Mouse (Mus musculus) left cerebral cortex, postnatal 25 days (tissue): ENCODE measurements around the gene Cdh23. TPM values are rescaled to one million over a fixed set of nuclear protein-coding genes. Genes with fewer than 3 reads are reported as not detected.
A peak's percentile ranks its signal among the peaks of the same experiment; 100 is the strongest.
"Not testable (repeated sequence)": the region's sequence is repeated elsewhere in the genome, so short reads cannot be mapped to it uniquely, and the experiment has no call there.

ENCODE experiments used
- DNase-seq, 2 experiments: peaks; one replicate each; pipeline ENCODE4 v3.0.0; 2022; ENCODE audit warnings: low spot score in 2 of 2, mixed read lengths in 1 of 2
- intact Hi-C: fragments of 180-260 bp; cut with DNase I; formaldehyde crosslinking; loops from one replicate; pipeline ENCODE4 v1.15.1; 2025
- total RNA-seq, 2 experiments: library from RNA; stranded (reverse); gene quantifications; 2 replicates each; pipeline ENCODE4 v1.2.3; 2021

Cdh23 gene
- total RNA-seq = 1 to 10 TPM; 1.7 to 2.5 TPM

GRCm38 (mm10) chr10:60696390-60696789 is at the start of gene Cdh23:
TSS of gene Cdh23 (minus strand) at chr10:60696490.
- DNase-seq = no peak
- intact Hi-C loops = loop anchor here (2.0 to 5.0 kb wide), 2 partner anchors 61 to 278 kb away; no protein-coding TSS in a partner anchor

GRCm38 (mm10) chr10:60744543-60745290 is 48.4 kb upstream of the Cdh23 start:
- DNase-seq = no peak
- intact Hi-C loops = no loop called here

- intact Hi-C loops = no loop called here
- no peak for DNase-seq
Measured at GRCm38 (mm10) chr10:60743681-60744080, 47.4 kb upstream of the Cdh23 start.

- intact Hi-C loops = no loop called here
- DNase-seq = no peak
Measured at GRCm38 (mm10) chr10:60742942-60743341, 46.7 kb upstream of the Cdh23 start.

- intact Hi-C loops, DNase-seq: not testable (repeated sequence)
Measured at GRCm38 (mm10) chr10:60742296-60742695, 46.0 kb upstream of the Cdh23 start.

- DNase-seq = no peak
- intact Hi-C loops = no loop called here
Measured at GRCm38 (mm10) chr10:60741435-60741834, 45.1 kb upstream of the Cdh23 start.

GRCm38 (mm10) chr10:60739619-60740363 is 43.5 kb upstream of the Cdh23 start:
- peak in 1 of 2 experiments; percentile 33 for DNase-seq
- intact Hi-C loops = no loop called here

- DNase-seq = no peak
- intact Hi-C loops = no loop called here
Measured at GRCm38 (mm10) chr10:60737886-60738640, 41.8 kb upstream of the Cdh23 start.

- intact Hi-C loops = no loop called here
- DNase-seq = no peak
Measured at GRCm38 (mm10) chr10:60737169-60737728, 41.0 kb upstream of the Cdh23 start.

- no peak for DNase-seq
- intact Hi-C loops = no loop called here
Measured at GRCm38 (mm10) chr10:60735737-60736136, 39.4 kb upstream of the Cdh23 start.

GRCm38 (mm10) chr10:60733471-60733870 is 37.2 kb upstream of the Cdh23 start:
- no peak for DNase-seq
- intact Hi-C loops = no loop called here

GRCm38 (mm10) chr10:60732397-60732861 is 36.1 kb upstream of the Cdh23 start:
- intact Hi-C loops = no loop called here
- DNase-seq = peak in 1 of 2 experiments; percentile 17

- DNase-seq = peak in 1 of 2 experiments; percentile 35
- intact Hi-C loops = no loop called here
Measured at GRCm38 (mm10) chr10:60731742-60732141, 35.5 kb upstream of the Cdh23 start.

GRCm38 (mm10) chr10:60727301-60727700 is 31.0 kb upstream of the Cdh23 start:
- intact Hi-C loops = no loop called here
- DNase-seq = no peak

GRCm38 (mm10) chr10:60726896-60727295 is 30.6 kb upstream of the Cdh23 start:
- intact Hi-C loops = no loop called here
- no peak for DNase-seq

- intact Hi-C loops = no loop called here
- no peak for DNase-seq
Measured at GRCm38 (mm10) chr10:60724496-60724895, 28.2 kb upstream of the Cdh23 start.

- intact Hi-C loops = no loop called here
- no peak for DNase-seq
Measured at GRCm38 (mm10) chr10:60723345-60723744, 27.1 kb upstream of the Cdh23 start.

GRCm38 (mm10) chr10:60721640-60722039 is 25.4 kb upstream of the Cdh23 start:
- no peak for DNase-seq
- intact Hi-C loops = no loop called here

- intact Hi-C loops = no loop called here
- DNase-seq = no peak
Measured at GRCm38 (mm10) chr10:60720461-60720860, 24.2 kb upstream of the Cdh23 start.

- intact Hi-C loops = no loop called here
Measured at GRCm38 (mm10) chr10:60718491-60718890, 22.2 kb upstream of the Cdh23 start.

More at GRCm38 (mm10) chr10:60718491-60718890, 22.2 kb upstream of the Cdh23 start:
- DNase-seq = no peak
